28 mouse cellular contexts compared by ENCODE assay signal in genomic region chr1:110775391-110775790, GRCm38 (mm10).
"Had no signal": no experiment of that assay in that cellular context is flagged by ENCODE, and none has a peak within 500 bp of the region (broad histone marks: within the 10 kb centered on the region; RNA-seq: fewer than 3 reads in every experiment).

No protein-coding gene starts in this region.

- DNase-seq: left cerebral cortex, postnatal 4 days; liver; liver, embryonic 13.5 days; liver, postnatal 0 days; lung, adult 18-20 months; lung, adult 2 months; lung, embryonic 14.5 days; lung, postnatal 10 days; lung, postnatal 14 days; lung, postnatal 36 days; lung, postnatal 4 days; midbrain, embryonic 14.5 days had no signal

- H3K36me3 ChIP-seq: limb, embryonic 10.5 days; limb, embryonic 12.5 days; limb, embryonic 13.5 days; limb, embryonic 15.5 days; liver, embryonic 12.5 days; liver, embryonic 13.5 days; liver, embryonic 15.5 days; lung, embryonic 15.5 days; midbrain, embryonic 10.5 days; midbrain, embryonic 12.5 days; midbrain, embryonic 13.5 days; midbrain, embryonic 15.5 days; neural tube, embryonic 12.5 days had no signal

- H3K9me3 ChIP-seq: limb, embryonic 10.5 days; limb, embryonic 12.5 days; limb, embryonic 13.5 days; limb, embryonic 15.5 days; liver, embryonic 12.5 days; liver, embryonic 13.5 days; liver, embryonic 15.5 days; lung, embryonic 15.5 days; megakaryocyte, embryonic 14.5 days; midbrain, embryonic 10.5 days; midbrain, embryonic 12.5 days; midbrain, embryonic 13.5 days; midbrain, embryonic 15.5 days; neural tube, embryonic 12.5 days had no signal

- H3K4me1 ChIP-seq: limb, embryonic 10.5 days; limb, embryonic 12.5 days; limb, embryonic 13.5 days; limb, embryonic 15.5 days; liver, embryonic 12.5 days; liver, embryonic 13.5 days; liver, embryonic 15.5 days; lung, embryonic 15.5 days; megakaryocyte, embryonic 14.5 days; midbrain, embryonic 10.5 days; midbrain, embryonic 12.5 days; midbrain, embryonic 13.5 days; midbrain, embryonic 15.5 days; neural tube, embryonic 12.5 days had no signal

- H3K9ac ChIP-seq: limb, embryonic 12.5 days; limb, embryonic 13.5 days; limb, embryonic 15.5 days; liver, embryonic 12.5 days; liver, embryonic 13.5 days; liver, embryonic 14.5 days; liver, embryonic 15.5 days; liver, postnatal 0 days; lung, embryonic 14.5 days; lung, embryonic 15.5 days; midbrain, embryonic 12.5 days; midbrain, embryonic 13.5 days; midbrain, embryonic 15.5 days; neural tube, embryonic 12.5 days had no signal

- H3K4me3 ChIP-seq: limb, embryonic 10.5 days; limb, embryonic 12.5 days; limb, embryonic 13.5 days; limb, embryonic 15.5 days; liver, embryonic 12.5 days; liver, embryonic 13.5 days; liver, embryonic 15.5 days; lung, embryonic 15.5 days; megakaryocyte, embryonic 14.5 days; midbrain, embryonic 10.5 days; midbrain, embryonic 12.5 days; midbrain, embryonic 13.5 days; midbrain, embryonic 15.5 days; myocyte; neural tube, embryonic 12.5 days had no signal

- H3K27ac ChIP-seq: limb, embryonic 10.5 days; limb, embryonic 12.5 days; limb, embryonic 13.5 days; limb, embryonic 15.5 days; liver, embryonic 12.5 days; liver, embryonic 13.5 days; liver, embryonic 14.5 days; liver, embryonic 15.5 days; lung, embryonic 15.5 days; macrophage; midbrain, embryonic 10.5 days; midbrain, embryonic 12.5 days; midbrain, embryonic 13.5 days; midbrain, embryonic 15.5 days; neural tube, embryonic 12.5 days had no signal
